Mouse (Mus musculus) forebrain, embryonic 12.5 days (tissue): ENCODE data around the gene Gfm2. TPM values are rescaled to one million over a fixed set of nuclear protein-coding genes. Genes with fewer than 3 reads are reported as not detected.

ENCODE experiments used
- ATAC-seq: fragments of 200-750 bp; cut with Nextera tagmentation; 2 replicates; pipeline ENCODE4 v1.8.0; 2017; ENCODE audit warnings: moderate TSS enrichment; ENCODE audit not compliant: low FRiP score
- H3K27ac ChIP-seq: fragments of 300-500 bp; sonication (generic); 2 replicates; pipeline ENCODE4 v1.5.1; 2016; ENCODE audit warnings: mild to moderate bottlenecking
- H3K27me3 ChIP-seq: fragments of 300-500 bp; sonication (generic); 2 replicates; pipeline ENCODE4 v1.6.1; 2016; ENCODE audit warnings: mild to moderate bottlenecking
- H3K36me3 ChIP-seq: fragments of 300-500 bp; sonication (generic); replicated peaks from 2 replicates; pipeline ENCODE4 v1.6.1; 2016; ENCODE audit warnings: mild to moderate bottlenecking
- H3K4me1 ChIP-seq: fragments of 300-500 bp; sonication (generic); 2 replicates; pipeline ENCODE4 v1.6.1; 2016
- H3K4me2 ChIP-seq: fragments of 300-500 bp; sonication (generic); 2 replicates; pipeline ENCODE4 v1.6.1; 2016; ENCODE audit warnings: mild to moderate bottlenecking, moderate library complexity
- H3K4me3 ChIP-seq: fragments of 300-500 bp; sonication (generic); replicated peaks from 2 replicates; pipeline ENCODE4 v1.5.1; 2016; ENCODE audit warnings: mild to moderate bottlenecking
- H3K9ac ChIP-seq: fragments of 300-500 bp; sonication (generic); 2 replicates; pipeline ENCODE4 v1.6.1; 2016; ENCODE audit warnings: mild to moderate bottlenecking
- H3K9me3 ChIP-seq: fragments of 300-500 bp; sonication (generic); 2 replicates; pipeline ENCODE4 v1.6.1; 2016
- WGBS: fragments of 180-500 bp; shearing (Covaris S2); methylation state at CpG from one replicate; pipeline ENCODE4 v1.1.7; 2016; 5-methylcytosine and 5-hydroxymethylcytosine counted together
- polyA plus RNA-seq: library from polyadenylated mRNA; unstranded; fragments of >200 nt; fragmentation: Nextera tagmentation; extraction: Ambion mirVana; gene quantifications from 2 replicates; pipeline ENCODE4 v1.2.1, GENCODE M21; 2016

Gfm2 gene
- polyA plus RNA-seq, 1 experiment from 2014 or later, result 38.7 TPM

DNA sequence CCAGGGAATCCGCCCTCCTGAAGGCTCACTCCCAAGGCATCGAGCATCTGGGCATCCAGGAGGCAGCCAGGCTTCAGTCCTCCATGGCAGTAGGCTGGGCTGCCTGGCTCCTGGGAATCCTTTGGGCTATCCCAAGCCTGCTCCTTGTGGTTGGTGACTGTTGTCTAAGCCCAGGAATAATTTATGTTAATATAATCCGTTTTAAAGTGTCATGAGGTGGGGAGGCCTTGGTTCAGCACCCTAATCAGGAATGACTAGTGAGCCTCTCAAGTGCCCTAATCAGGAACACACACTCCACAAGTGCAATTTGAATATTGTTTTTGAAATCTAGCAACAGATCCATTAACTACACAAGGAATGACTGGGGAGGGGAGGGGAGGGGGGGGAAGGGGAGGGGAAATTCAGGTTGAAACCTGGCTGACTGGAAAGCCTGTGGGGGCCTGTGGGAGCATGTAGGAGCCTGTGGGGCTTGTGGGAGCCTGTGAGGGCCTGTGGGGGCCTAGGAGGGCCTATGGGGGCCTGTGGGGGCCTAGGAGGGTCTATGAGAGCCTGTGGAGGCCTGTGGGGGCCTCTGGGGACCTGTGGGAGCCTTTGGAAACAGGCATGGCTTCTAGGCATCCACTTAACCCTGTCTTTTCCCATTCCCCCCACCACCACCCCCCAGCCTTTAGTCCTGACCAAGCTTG, 77.0 kb downstream of the Gfm2 start:
- Histone ChIP-seq H3K36me3 (no peaks in the 10 kb centered on the region), H3K27me3 (no peaks in the 10 kb centered on the region), H3K9ac (no peak overlapping the region; the same call in 1 of the 2 replicates), H3K27ac (peak overlapping the region; percentile 68), H3K4me2 (no peak overlapping the region), H3K9me3 (no peaks in the 10 kb centered on the region), H3K4me3 (no peak overlapping the region), H3K4me1 (peaks cover 21% of the 10 kb centered on the region)
- 51% methylated on average over 3 of the region's 3 CpGs for WGBS
- peak; percentile 46; the same call in 1 of the 2 replicates for ATAC-seq

DNA sequence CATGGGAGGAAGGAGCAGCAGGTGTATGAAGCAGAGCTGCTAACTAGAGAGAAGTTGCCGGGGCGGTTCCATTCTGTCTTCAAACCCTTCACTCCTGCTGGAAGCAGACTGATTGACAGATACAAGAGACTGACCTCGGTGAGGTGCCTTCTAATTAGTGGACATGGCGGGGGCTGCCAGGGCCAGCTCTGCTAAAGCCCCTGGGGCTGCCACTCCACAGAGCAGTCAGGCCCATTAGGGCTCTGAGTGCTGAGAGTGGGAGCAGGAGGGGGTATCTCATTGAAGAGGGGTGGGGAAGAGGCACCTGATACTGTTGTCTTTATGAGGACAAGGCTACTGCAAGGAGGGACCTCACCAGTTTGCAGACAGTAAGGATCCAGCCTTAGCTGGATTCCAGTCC, 77.8 kb downstream of the Gfm2 start:
- H3K4me3 ChIP-seq, result no peak overlapping the region
- H3K4me2 ChIP-seq, result no peak overlapping the region
- no peak overlapping the region for H3K9ac ChIP-seq
- no peaks in the 10 kb centered on the region for H3K27me3 ChIP-seq
- no peaks in the 10 kb centered on the region for H3K9me3 ChIP-seq
- H3K36me3 ChIP-seq, result no peaks in the 10 kb centered on the region
- peaks cover 21% of the 10 kb centered on the region for H3K4me1 ChIP-seq
- no peak overlapping the region for H3K27ac ChIP-seq
- peak; percentile 59 for ATAC-seq
- WGBS, result 6% methylated on average over 4 of the region's 4 CpGs

DNA sequence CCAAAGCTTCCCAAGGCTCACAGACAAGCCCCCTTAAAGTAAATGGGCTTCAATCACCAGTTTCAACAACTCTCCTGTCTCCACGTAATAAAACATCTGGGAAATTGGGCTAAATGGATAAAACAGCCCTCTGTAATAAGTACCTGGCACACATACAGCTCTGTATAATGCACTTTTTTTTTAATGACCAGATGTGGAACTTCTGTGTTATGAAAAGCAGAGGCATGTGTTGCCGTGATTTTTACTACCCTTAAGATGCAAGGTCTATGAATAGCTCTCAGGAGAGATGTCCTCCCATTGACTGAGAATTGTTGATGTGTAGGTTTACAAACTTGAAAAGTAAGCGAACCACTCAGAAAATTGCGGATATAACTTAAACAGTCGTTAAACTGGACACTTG, 78.5 kb downstream of the Gfm2 start:
- Histone ChIP-seq H3K27me3 (no peaks in the 10 kb centered on the region), H3K27ac (0 out of 2 replicates have a peak overlapping the region, but pooled peaks have one; percentile 6), H3K4me1 (peaks cover 21% of the 10 kb centered on the region), H3K9ac (no peak overlapping the region), H3K4me2 (no peak overlapping the region), H3K4me3 (no peak overlapping the region), H3K36me3 (no peaks in the 10 kb centered on the region), H3K9me3 (no peaks in the 10 kb centered on the region)
- 75% methylated on average over 5 of the region's 5 CpGs for WGBS
- ATAC-seq, result no peak

DNA sequence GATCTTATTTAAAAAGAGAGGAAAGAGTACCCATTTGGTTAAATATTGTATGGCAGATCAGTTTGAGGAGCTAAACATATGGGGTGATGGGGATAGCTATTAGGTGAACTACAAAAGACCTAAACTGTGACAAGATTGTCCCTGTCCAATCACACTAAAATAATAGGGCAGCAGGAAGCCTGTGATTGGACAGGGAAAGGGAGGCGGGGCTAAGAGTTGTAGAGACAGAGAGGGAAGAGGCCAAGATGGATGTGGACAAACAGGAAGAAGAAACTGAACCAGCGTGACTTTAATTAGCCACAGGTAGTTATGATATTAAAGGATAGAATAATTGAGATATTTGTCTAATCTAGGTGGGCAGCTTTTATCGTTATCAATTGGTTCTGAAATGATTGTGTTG, 82.3 kb downstream of the Gfm2 start:
- no peak overlapping the region for H3K4me2 ChIP-seq
- no peaks in the 10 kb centered on the region for H3K9me3 ChIP-seq
- WGBS, result 93% methylated on average over 3 of the region's 3 CpGs
- no peak overlapping the region for H3K27ac ChIP-seq
- no peaks in the 10 kb centered on the region for H3K36me3 ChIP-seq
- H3K27me3 ChIP-seq, result no peaks in the 10 kb centered on the region
- ATAC-seq, result no peak
- peaks cover 12% of the 10 kb centered on the region for H3K4me1 ChIP-seq
- no peak overlapping the region for H3K4me3 ChIP-seq
- no peak overlapping the region for H3K9ac ChIP-seq

DNA sequence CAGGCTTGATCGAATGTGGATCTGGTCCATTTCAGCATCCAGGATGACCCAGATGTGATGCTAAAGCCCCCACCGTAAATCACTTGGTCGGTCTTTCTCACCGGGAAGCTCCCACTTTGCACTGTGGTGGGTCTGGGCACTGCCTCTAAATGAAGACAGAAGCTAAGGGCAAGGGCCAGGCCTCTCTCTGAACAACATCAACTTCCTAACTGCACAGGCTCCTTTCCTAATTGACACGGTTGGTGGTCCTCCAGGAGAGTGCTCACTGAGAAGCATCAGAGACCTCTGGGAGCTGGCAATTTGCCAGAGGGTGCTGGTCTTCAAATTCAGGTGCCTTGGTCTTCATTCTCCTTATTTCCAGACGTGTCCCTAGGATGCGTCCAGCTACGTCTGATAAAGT, 86.1 kb downstream of the Gfm2 start:
- Histone ChIP-seq H3K4me3 (no peak overlapping the region), H3K4me2 (no peak overlapping the region), H3K27me3 (no peaks in the 10 kb centered on the region), H3K9me3 (peaks cover 7% of the 10 kb centered on the region; the same call in 1 of the 2 replicates), H3K4me1 (0 out of 2 replicates have a peak, but pooled peaks cover 2% of the 10 kb centered on the region), H3K9ac (no peak overlapping the region), H3K27ac (no peak overlapping the region), H3K36me3 (no peaks in the 10 kb centered on the region)
- WGBS, result 92% methylated on average over 8 of the region's 8 CpGs
- ATAC-seq, result no peak

DNA sequence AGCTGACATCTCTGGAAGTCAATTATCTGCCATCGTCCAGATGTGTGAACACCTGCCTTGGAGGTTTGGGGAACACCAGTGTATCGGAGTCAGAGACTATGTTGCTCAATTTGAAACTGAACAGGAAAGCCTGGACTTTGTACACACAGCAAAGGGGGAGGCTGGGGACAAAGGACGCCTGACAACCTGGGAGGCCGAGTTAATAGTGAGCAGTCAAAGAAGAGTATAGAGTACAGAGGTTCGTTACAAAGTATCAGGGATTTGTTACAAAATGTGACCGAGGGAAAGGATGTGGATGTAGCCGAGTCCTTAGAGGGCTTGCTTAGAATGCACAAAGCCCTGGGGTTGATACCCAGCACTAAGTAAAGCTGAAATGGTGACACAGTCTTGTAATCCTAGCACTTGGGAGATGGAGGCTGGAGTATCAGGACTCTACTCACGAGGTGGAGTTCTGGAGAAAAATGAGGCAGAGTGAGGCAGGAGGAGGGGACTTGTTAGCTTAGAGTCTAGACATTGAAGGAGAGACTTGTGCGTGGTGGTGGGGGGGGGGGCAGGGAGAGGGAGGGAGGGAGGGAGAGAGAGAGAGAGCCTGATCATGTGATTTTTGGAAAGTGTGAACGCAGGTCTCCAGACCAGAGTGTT, 86.7 kb downstream of the Gfm2 start:
- Histone ChIP-seq H3K9ac (no peak overlapping the region), H3K27me3 (no peaks in the 10 kb centered on the region), H3K27ac (no peak overlapping the region), H3K9me3 (peaks cover 7% of the 10 kb centered on the region; the same call in 1 of the 2 replicates), H3K4me1 (0 out of 2 replicates have a peak, but pooled peaks cover 2% of the 10 kb centered on the region), H3K36me3 (no peaks in the 10 kb centered on the region), H3K4me3 (no peak overlapping the region), H3K4me2 (no peak overlapping the region)
- 66% methylated on average over 10 of the region's 10 CpGs for WGBS
- no peak for ATAC-seq

DNA sequence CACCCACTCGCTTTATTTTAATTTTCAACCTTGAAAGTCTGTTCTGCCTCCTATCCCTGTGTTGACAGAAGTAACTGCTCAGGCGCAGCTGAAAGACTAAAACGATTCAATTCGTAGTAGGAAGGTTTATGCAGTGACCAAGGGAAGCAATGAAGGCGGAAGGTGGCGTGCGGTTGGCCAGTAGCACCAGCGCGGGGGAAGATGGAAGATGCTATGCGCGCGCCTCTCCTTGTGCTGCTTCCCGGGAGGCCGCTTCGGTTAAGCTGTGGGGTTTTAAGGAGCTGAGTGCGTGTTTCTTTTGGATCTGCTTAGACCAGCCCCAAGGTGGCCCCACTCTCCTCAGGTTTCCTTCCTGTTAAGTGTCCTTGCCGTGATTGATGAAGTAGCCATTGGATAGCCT, 87.4 kb downstream of the Gfm2 start:
- H3K4me2 ChIP-seq, result no peak overlapping the region
- 86% methylated on average over 17 of the region's 17 CpGs for WGBS
- H3K4me1 ChIP-seq, result 0 out of 2 replicates have a peak, but pooled peaks cover 2% of the 10 kb centered on the region
- no peak overlapping the region for H3K27ac ChIP-seq
- ATAC-seq, result no peak
- peaks cover 7% of the 10 kb centered on the region; the same call in 1 of the 2 replicates for H3K9me3 ChIP-seq
- no peaks in the 10 kb centered on the region for H3K36me3 ChIP-seq
- H3K27me3 ChIP-seq, result no peaks in the 10 kb centered on the region
- H3K4me3 ChIP-seq, result no peak overlapping the region
- no peak overlapping the region for H3K9ac ChIP-seq

DNA sequence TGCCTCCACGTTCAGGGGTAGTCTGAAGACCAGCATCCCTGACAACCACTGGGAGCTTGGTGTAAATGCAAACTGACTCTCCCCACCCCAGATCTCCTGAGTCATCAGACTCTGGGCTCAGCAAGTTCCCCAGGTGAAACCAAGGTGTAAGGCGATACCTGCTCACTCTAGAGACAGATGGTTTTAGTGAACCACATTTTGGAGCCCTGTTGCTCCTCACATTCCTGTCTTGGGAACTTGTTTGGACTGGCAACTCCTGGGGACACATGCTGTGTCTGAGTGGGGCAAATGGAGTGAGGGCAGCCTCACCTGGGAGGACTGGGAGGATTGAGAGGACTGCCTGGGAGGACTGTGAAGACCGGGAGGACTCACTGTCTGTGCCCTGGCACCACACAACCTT, 90.1 kb downstream of the Gfm2 start:
- 0 out of 2 replicates have a peak, but pooled peaks cover 2% of the 10 kb centered on the region for H3K4me1 ChIP-seq
- ATAC-seq, result no peak
- no peak overlapping the region for H3K4me2 ChIP-seq
- 95% methylated on average over 3 of the region's 3 CpGs for WGBS
- no peaks in the 10 kb centered on the region for H3K36me3 ChIP-seq
- H3K4me3 ChIP-seq, result no peak overlapping the region
- H3K9me3 ChIP-seq, result peaks cover 7% of the 10 kb centered on the region; the same call in 1 of the 2 replicates
- no peaks in the 10 kb centered on the region for H3K27me3 ChIP-seq
- no peak overlapping the region for H3K9ac ChIP-seq
- no peak overlapping the region for H3K27ac ChIP-seq

DNA sequence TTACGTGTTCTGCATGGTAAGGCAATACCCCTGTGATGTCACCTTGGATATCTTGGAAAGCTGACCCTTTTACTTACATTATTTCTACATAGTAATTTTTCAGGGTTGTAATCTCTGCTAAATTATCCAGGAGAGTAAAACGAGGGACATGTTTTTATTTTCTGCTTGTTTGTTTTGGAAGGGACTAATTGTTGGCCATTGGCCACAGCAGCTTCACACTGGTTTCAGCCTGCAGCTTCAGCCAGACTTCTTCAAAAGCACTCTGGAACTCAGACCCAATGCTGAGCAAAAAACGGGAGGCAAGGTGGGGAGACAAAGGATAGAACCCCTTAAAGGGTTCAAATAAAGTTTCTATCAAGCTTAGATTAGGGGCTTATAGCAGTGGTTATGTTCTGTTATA, 92.4 kb downstream of the Gfm2 start:
- H3K27me3 ChIP-seq, result no peaks in the 10 kb centered on the region
- WGBS, result 81% methylated on average over 3 of the region's 3 CpGs
- H3K27ac ChIP-seq, result no peak overlapping the region
- ATAC-seq, result no peak
- no peak overlapping the region for H3K4me3 ChIP-seq
- H3K36me3 ChIP-seq, result no peaks in the 10 kb centered on the region
- H3K4me2 ChIP-seq, result no peak overlapping the region
- peaks cover 7% of the 10 kb centered on the region; the same call in 1 of the 2 replicates for H3K9me3 ChIP-seq
- H3K9ac ChIP-seq, result no peak overlapping the region
- 0 out of 2 replicates have a peak, but pooled peaks cover 3% of the 10 kb centered on the region for H3K4me1 ChIP-seq

Other genes with a start within 250 kb of the Gfm2 start
- 0.05 and 0.08 TPM in 2 replicates for gene Gcnt4, start 213.2 kb upstream of the Gfm2 start, polyA plus RNA-seq
- gene 1700029F12Rik, start 103.6 kb upstream of the Gfm2 start, polyA plus RNA-seq, result not detected in 2 replicates
- gene Fam169a, start 70.7 kb upstream of the Gfm2 start, polyA plus RNA-seq, result 12.3 and 12.5 TPM in 2 replicates
- 0.83 and 1.2 TPM in 2 replicates for gene Gm6169, start 38.7 kb upstream of the Gfm2 start, polyA plus RNA-seq
- 54.8 and 63.2 TPM in 2 replicates for gene Nsa2, start within 50 bp of the Gfm2 start, polyA plus RNA-seq
- 18.4 and 20.6 TPM in 2 replicates for gene Hexb, start 60.4 kb downstream of the Gfm2 start, polyA plus RNA-seq
- 23.9 and 26.9 TPM in 2 replicates for gene Enc1, start 103.2 kb downstream of the Gfm2 start, polyA plus RNA-seq